Mouse (Mus musculus): Measurements from ENCODE around the gene Enc1.

- TF ChIP-seq POLR2A (IDR thresholded peaks at IDR 0.05; ENCODE audit: low read depth, low read length) (no peak), CTCF (IDR thresholded peaks at IDR 0.05; ENCODE audit: extremely low read depth, insufficient read depth, insufficient read length, insufficient replicate concordance) (no peak)
Observed at GRCm38 (mm10) chr13:97262676-97263075, 21.8 kb downstream of the Enc1 start.

All from spleen, adult 2 months (tissue).